Mouse (Mus musculus) mouse embryonic stem cell (cell line): Measurements from ENCODE around the gene Egf.
"Not testable (repeated sequence)": the region's sequence is repeated elsewhere in the genome, so short reads cannot be mapped to it uniquely, and the experiment has no call there.

Experiments used
- in situ Hi-C, 2 experiments: fragments of 300-500 bp; cut with MboI; formaldehyde crosslinking; loops; 1 replicate in 1 of 2; 3 replicates in 1 of 2; pipeline ENCODE4 v1.14.3; 2019 to 2020; ENCODE audit warnings: low sequenced_read_pairs in 2 of 2, low pct_unique_long_range_greater_than_20kb in 1 of 2, mixed read lengths in 1 of 2; ENCODE audit not compliant: unreplicated experiment in 1 of 2

Egf gene

DNA sequence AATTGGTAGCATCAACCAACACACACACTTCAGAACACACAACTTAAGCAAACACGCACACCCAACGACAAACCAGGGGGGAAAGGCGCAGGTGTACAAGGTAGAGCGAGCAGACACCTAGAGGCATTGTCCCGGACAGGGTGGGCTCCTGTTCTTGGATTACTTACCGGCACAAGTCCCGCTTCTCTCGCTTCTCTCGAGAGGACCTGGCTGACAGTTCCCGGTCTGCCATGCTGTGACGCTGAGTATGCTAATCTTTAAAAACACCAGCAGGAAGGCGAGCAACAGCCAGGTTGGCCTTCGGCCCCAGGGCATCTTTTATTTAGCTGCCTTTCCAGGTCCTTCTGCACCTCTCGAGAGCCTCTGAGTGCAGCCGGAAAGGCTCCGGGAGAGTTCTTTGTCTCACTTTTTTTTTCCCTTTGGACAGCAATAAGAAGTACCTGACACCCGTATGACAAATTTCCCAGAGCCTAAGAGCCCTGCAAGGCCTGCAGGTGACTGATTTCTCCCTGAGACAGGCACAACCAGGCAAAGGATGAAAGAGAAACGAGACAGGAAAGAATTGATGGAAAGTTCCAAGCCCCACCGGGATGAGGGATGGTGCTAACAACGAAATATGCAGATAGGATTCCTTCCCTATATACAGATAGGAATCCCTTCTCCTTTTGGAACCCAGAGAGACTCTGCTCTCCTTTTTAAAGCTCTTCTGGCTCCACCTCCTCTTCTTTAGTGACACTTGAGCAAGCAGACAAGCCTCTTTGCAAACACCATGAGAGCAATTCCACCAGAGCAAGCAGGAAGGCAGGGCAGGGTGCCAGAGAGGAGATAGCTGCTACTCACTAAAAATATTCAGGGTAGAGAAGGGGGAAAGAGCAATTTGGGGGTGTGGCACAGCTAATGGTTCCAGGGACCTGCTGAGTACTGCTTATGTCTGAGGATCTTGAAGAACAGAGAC is at the start of gene Egf:
Gene Egf, minus strand, starts transcription at position 667 of the 955 bp plus-strand sequence.
- in situ Hi-C loops = no loop called here

DNA sequence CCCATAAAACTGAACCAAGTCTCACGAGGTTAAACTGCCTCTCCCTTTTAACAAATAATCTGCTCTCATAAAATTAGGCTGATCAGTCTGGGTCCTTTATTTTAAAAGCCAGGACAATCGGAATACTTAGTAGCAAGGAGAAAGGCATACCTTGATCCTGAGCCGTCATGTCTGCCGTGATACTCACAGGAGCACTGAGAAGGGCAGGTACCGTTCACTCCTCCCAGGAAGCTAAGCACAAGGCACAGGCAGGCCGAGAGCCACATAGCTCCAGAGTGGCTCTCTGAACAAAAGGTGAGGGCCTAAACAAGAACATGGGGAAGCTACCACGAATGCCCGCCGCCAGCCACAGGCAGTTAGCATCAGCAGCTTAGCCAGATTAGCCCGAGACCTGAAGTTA is 48.6 kb upstream of the Egf start, which contains the start of gene Lrit3:
Gene Lrit3, minus strand, starts transcription at position 266 of the 400 bp plus-strand sequence.
- in situ Hi-C loops = no loop called here

DNA sequence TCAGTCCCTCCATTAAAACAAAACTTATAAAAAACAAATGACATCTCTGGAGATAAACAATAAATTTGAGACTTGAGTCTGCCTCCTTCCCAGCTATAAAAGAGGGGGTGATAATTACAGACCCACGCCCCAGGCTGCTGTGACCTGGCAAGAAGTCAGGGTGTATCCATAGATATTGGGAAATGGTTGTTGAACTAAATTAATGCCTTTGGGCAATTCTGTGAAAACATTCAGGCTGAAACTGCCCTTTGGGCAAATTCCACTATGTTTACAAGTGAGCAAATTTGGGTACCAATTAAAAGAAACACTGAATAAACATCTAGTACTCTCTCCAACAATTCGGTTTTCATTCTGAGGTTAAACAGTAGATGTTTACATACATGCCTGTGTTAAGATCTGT is 43.9 kb upstream of the Egf start:
- in situ Hi-C loops = no loop called here

DNA sequence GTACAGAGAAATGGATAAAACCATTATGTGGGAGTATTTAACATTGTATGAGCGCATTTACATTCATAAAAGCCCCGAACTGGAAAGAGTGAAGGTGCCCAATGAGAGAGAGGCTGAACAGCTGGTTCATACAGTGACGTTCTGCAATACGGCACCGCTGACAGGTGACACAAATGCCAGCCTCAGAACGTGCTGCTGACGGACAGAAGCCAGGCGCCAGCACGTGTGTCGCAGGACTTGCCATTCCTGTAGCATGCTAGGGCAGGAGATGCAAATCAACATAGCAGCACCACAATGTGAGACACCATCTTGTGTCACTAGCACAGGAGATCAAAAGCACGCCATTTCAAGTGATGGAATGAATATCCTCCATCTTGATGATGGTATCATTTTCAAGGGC is 43.4 kb upstream of the Egf start:
- in situ Hi-C loops = no loop called here

DNA sequence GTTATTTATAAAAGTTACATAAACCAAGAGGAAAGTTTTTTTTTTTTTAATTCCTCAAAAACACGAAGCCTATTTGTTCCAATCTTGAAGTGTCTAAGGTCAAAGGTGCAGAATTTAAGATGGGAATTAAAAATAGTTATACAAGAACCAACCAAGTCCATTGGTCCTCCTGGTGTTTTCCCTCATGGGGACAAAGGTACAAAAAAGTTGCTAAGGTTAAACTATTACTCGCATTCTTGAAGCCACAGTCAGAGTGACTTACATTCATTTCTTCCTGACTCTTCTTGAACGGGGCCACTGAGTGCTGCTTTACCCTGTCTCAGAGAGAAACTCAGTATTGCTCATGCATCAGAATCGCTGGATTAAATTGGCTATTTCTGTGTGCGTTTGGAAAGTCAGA is 42.2 kb upstream of the Egf start:
- in situ Hi-C loops = no loop called here

DNA sequence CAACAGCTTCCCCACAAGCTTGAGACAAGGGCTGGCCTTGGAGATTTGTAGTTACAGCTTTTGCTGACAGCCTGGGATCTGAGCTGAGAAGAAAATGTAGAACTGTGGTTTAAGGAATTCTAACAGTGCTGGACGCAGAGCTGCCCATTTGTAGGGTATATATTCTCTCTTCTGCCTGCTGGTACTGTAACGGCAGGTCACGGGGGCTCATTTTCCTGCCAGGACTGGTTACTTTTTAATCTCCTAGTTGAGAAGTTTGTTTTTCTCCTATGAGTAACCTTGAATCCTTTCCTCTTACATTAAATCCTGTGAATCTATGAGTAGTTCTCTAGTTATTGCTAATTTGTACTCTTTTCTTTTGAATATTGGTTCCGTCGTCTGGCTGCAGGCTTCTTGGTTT is 38.7 kb upstream of the Egf start:
- in situ Hi-C loops = no loop called here

DNA sequence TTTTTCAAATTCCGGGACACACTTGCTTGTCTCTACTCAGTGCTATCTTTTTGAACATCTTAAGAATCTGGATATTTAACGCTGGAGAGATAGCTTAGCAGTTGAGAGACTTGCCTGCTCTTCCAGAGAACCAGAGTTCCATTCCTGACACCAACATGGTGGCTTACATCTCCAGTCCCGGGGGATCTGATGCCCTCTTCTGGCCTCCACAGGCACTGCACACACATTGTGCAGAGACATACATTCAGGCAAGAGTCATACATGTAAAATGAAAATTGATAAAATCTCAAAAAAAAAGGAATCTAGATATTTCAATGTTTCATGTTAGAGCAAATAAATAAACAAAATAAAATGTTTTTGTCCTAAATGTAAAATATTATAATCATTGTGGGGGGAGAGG is 27.6 kb upstream of the Egf start:
- in situ Hi-C loops = no loop called here

DNA sequence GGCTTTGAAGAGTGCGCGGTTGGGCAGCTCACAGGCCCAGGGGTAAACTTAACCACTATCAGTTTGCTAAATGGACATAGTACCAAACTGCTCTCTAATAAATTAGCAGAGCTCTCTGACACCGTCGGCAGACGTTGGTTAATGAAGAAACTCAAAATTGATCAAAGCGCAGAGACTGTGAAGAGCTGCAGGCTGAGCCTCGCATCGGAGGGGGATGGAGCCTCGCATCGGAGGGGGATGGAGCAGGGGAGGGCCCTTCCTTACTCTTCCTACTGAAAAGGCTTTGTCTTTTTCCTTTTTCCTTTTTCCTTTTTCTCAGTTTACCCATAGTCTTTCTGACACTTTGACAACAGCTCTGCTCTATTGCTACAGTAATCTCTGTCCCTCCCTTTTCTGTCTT is 26.3 kb upstream of the Egf start:
- in situ Hi-C loops = no loop called here

DNA sequence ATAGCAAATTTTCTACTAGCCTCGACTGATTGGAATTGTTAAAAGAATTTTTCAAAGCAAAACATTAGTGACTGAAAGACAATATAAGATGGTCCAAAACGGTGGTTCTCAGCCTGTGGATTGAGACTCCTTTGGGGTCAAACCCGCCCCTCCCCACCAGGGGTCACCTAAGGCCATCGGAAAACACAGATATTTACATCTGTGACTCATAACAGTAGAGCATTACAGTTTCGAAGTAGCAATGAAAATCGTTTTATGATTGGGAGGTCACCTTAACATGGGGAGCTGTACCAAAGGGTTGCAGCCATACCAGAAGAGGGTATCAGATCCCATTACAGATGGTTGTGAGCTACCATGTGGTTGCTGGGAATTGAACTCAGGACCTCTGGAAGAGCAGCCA is 16.1 kb upstream of the Egf start:
- in situ Hi-C loops = no loop called here

DNA sequence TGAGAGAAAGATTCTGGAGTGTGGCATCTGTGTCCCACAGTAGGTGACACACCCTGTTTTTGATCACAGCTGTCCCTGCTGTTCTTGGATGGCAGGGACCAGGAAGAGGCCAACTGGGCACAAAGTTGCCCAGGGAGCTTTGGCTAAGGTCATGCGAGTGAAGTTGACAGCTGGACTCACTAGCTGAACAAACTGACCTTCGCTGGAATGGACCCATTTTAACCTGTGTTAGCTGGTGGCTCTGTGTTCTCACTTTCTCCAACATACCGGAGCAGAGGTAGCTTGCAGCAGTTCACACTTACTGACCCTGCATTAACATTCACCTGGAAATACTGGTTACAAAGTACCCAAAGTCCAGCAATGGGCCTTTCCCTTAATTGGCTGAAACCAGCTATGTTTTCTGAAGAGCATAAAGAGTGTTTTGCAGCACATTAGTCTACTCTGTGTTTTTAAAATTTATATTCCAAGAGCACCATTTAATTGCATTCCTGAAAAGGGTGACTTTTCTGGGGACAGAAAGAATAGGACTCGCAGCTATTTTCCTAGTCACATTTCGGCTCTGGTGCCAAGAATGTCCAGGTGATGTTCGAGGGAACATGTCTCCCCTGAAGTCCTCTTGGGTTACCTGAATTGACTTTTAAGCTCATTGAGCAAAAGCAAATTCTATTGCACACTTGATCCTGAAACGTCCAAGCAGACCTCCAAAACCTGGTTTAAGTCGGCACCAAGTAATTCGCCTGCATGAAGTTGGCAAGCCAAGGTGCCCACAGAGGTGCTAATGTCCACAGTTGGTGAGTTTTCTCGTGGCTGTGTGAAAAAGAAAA is 12.1 kb upstream of the Egf start:
- in situ Hi-C loops = no loop called here

DNA sequence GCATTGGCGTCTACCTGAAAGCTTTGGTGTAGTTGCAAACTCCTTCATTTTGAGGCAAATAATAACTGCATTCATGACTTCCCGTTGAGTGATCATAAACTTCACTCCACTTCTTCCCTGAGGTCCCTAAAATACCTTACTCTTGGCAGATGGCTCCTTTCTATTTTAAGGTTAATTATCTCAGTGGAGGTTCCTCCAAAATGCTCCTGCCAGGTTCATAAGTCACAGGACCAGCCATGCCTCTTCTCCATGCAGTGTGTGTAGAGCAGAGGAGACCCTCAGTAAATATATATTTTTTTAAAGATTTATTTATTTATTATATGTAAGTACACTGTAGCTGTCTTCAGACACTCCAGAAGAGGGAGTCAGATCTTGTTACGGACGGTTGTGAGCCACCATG is 11.0 kb upstream of the Egf start:
- in situ Hi-C loops = no loop called here

DNA sequence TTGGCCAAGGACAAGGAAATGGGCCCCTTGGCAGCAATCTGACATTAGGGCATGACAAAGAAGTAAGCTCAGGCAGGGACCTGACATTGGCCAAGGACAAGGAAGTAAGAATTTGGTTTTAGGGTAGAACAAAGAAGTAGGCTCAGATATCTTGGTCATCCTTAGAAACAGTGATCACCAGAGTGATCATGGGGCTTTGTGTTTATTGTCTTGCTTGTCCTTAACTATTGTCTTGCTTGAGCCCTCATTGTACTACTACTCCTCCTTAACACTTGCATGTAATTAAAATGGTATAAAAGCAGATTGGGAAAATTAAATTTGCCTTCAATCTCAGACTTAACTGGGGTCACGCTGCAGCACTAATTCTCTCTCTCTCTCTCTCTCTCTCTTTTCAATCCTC is 2.5 kb upstream of the Egf start:
- in situ Hi-C loops = not testable (repeated sequence)

DNA sequence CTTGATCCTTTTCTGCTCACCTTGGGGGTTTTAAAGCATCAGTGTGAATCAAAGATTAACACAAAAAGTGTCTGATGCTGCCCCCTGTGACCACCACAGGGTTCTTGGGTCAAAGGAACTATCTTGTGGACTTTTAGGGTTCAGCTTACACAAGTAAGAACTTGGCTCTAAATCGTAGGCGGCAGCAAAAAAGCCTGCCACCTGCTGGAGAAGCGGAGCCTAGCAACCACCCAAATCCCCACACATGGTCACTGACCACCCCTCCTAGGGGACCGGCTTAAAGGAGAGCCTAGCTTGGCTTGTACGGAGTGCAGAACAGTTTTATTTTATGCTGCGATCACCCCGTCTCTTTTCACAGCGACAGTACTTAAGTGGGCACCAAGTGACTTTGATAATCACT is 10.3 kb downstream of the Egf start:
- in situ Hi-C loops = no loop called here

DNA sequence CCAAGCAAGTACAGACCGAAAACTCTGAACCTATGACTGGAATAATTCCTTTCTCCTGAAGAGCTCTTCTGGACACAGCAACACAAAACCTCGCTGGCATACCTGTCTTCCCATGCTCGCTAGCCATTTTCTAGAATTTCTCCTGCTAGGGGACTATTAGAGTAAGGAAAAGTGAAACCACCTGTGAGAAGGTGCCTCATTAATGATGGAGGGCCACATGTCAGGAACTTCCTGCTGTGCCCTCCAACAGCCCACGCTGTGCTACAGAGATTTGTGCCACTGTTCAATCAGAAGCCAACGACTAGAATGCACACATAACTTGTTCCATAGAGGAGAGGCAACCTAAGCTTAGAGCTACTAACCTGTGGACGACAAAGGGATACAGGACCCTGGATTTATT is 12.3 kb downstream of the Egf start:
- in situ Hi-C loops = no loop called here

DNA sequence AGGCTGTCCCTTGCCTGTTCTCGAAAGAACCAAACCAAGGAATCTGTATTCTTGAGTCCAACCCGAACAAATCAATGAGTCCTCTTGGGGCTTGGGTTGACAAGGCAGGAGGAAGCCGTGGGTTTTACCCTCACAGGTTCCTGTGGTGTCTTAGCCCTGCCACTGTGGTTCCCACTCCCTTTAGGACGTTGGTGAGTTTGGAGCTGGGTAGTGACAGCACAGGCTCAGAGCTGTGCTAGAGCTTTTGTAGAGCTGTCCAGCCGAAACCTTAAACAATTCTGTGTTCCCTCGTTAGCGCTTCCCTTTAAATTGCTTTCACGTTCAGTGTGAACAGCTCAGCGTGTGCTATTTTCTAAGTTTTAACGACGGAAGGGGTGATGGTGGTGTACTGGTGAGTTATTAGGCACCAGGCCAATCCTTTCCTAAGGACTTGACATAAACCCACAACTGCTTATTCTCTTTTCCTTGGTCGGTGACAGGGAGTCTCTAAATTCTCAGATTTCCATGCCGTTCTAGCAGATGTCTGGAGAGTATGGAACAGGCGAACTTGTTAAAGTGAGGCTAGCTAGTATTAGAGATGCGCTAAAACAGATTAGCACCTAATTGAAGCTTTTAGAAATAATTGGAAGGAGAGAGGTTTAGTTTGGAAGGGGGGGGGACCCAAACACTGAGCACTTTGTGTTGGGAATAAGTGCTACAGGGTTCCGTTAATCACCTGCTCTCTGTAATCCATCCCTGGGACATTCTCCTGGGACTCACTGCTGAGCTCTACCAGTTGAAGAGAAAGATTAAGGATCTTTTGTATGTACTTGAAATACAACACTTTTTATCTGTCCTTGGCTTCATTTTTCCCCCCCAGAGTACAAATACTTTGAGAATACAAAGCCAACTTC is 16.6 kb downstream of the Egf start:
- in situ Hi-C loops = no loop called here

DNA sequence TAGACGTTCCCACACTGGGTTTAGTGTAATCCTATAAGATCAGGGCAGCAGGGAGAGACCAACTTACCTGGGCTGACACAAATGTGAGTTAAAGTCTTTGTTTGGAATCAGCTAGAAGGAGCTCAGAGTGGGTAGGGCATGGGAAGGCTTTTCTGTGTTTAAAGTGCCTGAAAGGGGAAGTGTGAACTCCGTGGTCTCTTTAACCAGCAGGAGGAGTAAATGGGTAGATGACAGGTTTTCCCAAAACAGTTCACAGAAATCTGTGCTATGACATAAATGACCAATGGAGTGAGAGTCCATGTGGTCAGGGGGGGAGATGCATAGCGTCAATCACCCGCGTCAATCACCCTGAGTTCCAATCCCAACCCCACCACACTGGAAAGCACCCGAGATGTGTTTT is 23.5 kb downstream of the Egf start:
- in situ Hi-C loops = no loop called here

DNA sequence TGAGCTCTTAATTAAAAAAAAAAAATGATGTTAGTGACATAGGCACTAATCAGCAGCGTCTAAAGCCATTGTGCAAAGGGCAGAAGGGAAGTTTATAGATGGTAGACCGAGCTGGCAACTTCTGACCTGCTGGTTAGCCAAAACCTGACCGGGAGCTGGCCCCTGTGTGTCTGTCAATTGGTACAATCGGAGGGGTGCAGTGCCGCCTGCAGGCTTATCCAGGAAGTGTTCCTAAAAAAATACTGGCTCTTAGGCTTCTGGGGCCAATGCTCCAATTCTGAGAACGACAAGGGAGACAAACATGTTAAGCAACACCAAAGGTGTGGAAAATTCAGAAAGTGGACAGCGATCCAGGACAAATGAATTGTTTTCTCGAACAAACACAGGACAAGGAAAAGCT is 24.7 kb downstream of the Egf start:
- in situ Hi-C loops = no loop called here

DNA sequence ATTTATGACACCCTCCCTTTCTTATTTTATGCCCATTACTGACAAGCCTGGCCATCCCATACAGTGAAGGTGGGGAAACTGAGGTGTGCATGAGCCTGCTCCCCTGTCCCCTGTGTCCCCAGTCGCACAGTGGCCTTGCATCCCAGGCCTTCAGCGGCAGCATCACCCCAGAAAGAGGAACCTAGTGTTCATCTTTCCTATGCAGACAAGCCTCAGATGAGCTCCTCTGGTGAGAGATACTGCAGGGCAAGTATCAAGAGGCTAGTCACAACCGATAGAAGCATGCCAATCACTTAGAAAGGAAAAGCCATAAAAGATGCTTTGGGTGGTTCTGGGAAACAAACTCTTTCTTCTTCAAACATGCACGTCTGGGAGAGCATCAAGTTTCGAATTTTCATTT is 25.2 kb downstream of the Egf start:
- in situ Hi-C loops = no loop called here

DNA sequence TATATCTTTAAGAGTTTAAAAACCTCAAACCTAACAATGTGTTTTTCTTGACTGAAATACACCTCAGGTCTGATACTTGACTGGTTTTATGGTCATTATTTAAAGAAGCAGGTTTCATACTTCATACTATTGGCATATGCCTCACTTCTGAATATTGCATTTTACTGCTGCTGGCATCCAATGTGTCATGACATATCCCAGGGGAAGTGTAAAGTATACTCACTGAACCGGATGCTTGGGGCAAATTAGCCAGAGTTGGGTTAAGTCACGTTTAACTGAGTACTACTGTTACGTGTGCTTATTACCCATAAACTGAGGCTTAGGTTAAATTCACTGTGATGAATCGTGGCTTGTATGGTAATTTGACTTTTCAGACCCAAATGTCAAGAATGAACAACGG is 29.5 kb downstream of the Egf start:
- in situ Hi-C loops = no loop called here
